Mouse (Mus musculus) intestine, embryonic 14.5 days (tissue): ENCODE measurements at regions not wholly inside any gene's neighbourhood (a gene's known extent, or its start where the extent isn't known, plus 50 kb on each side); places are given as distances from the start of the nearest gene placed in this dataset.

Experiments
- ATAC-seq: fragments of 200-750 bp; cut with Nextera tagmentation; replicated peaks from 2 replicates; pipeline ENCODE4 v1.8.0; 2017; ENCODE audit warnings: low read depth, moderate number of reproducible peaks, moderate TSS enrichment, moderate library complexity; ENCODE audit not compliant: low FRiP score, low TSS enrichment
- DNase-seq: peaks from one replicate; pipeline ENCODE4 v3.0.0-alpha.2; 2018; ENCODE audit warnings: low spot score
- H3K27ac ChIP-seq: fragments of 300-500 bp; sonication (generic); 2 replicates; pipeline ENCODE4 v1.5.1; 2014; ENCODE audit warnings: low read depth, mild to moderate bottlenecking, control low read depth
- H3K27me3 ChIP-seq: fragments of 300-500 bp; sonication (generic); replicated peaks from 2 replicates; pipeline ENCODE4 v1.6.1; 2014; ENCODE audit warnings: low read length, control low read depth; ENCODE audit not compliant: control insufficient read depth, insufficient read depth
- H3K36me3 ChIP-seq: fragments of 300-500 bp; sonication (generic); 2 replicates; pipeline ENCODE4 v1.6.1; 2014; ENCODE audit warnings: low read length, control low read depth; ENCODE audit not compliant: control insufficient read depth, insufficient read depth
- H3K4me1 ChIP-seq: fragments of 300-500 bp; sonication (generic); replicated peaks from 2 replicates; pipeline ENCODE4 v1.6.1; 2014; ENCODE audit warnings: low read length, control low read depth, mixed read lengths; ENCODE audit not compliant: control insufficient read depth, insufficient read depth
- H3K4me2 ChIP-seq: fragments of 300-500 bp; sonication (generic); 2 replicates; pipeline ENCODE4 v1.6.1; 2014; ENCODE audit warnings: low read length
- H3K4me3 ChIP-seq: fragments of 300-500 bp; sonication (generic); 2 replicates; pipeline ENCODE4 v1.5.1; 2014; ENCODE audit warnings: low read depth, low read length, control low read depth, mixed read lengths
- H3K9ac ChIP-seq: fragments of 300-500 bp; sonication (generic); 2 replicates; pipeline ENCODE4 v1.6.1; 2014; ENCODE audit warnings: mild to moderate bottlenecking, low read length
- H3K9me3 ChIP-seq: fragments of 300-500 bp; sonication (generic); 2 replicates; pipeline ENCODE4 v1.6.1; 2016; ENCODE audit warnings: low read length, control low read depth; ENCODE audit not compliant: control insufficient read depth
- WGBS: fragments of 180-500 bp; shearing (Covaris S2); extraction: QIAGEN DNeasy Blood & Tissue Kit; methylation state at CpG from one replicate; pipeline ENCODE4 v1.1.7; 2014; 5-methylcytosine and 5-hydroxymethylcytosine counted together

DNA sequence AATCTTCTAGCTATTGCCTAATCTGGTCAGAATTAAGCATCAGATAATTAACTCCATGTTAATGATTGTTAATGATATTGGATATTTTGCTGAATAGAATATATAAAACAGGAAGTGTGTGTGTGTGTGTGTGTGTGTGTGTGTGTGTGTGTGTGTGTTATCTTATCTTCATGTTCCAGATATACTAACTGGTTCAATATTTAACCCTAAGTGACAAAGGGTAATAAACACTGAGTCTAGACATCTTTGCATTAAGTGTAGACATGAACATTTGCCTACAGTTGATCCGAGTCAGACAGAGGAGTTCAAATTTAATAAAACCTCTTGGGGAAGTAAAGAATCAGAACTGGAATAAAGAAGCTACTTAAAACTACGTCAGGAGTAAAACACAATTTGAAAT is 161.6 kb downstream of the Fsip2 start:
- no peaks in the 10 kb centered on the region for H3K27me3 ChIP-seq
- no peak overlapping the region for H3K9ac ChIP-seq
- H3K4me1 ChIP-seq: no peaks in the 10 kb centered on the region
- no peaks in the 10 kb centered on the region for H3K9me3 ChIP-seq
- DNase-seq: no peak
- 60% methylated on average over 2 of the region's 2 CpGs for WGBS
- no peak overlapping the region for H3K4me3 ChIP-seq
- no peak for ATAC-seq
- no peak overlapping the region for H3K4me2 ChIP-seq
- no peak overlapping the region for H3K27ac ChIP-seq
- no peaks in the 10 kb centered on the region for H3K36me3 ChIP-seq

DNA sequence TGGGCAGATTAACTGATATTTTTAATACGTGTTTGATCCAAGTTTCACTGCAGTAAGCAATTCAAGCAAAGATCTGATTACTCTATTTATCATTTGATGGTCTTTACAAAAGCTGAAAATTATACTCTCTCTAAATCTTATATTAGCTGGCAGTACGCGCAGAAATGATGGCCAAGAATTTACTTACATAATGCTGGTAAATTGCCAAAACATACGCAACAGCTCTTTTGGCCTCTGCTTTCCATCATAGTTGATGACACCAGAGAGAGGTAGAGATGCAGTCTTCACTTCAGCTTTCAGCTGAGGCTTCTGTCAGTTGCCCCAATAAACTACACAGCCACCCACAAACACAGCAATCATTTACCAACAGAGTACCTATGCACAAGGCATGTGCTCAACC is 182.9 kb downstream of the Fsip2 start:
- 35% methylated on average over 4 of the region's 4 CpGs for WGBS
- no peak overlapping the region for H3K4me3 ChIP-seq
- DNase-seq (no peak), ATAC-seq (no peak)
- H3K4me2 ChIP-seq: no peak overlapping the region
- no peak overlapping the region for H3K9ac ChIP-seq
- H3K4me1 ChIP-seq: no peaks in the 10 kb centered on the region; the same call in 1 of the 2 replicates
- H3K27me3 ChIP-seq: no peaks in the 10 kb centered on the region
- H3K36me3 ChIP-seq: no peaks in the 10 kb centered on the region
- H3K27ac ChIP-seq: no peak overlapping the region
- H3K9me3 ChIP-seq: no peaks in the 10 kb centered on the region

GRCm38 (mm10) chr2:83130709-83131108 is 187.3 kb downstream of the Fsip2 start:
- H3K27me3 ChIP-seq: no peaks in the 10 kb centered on the region
- WGBS: 29% methylated on average over 2 of the region's 2 CpGs
- no peak overlapping the region for H3K4me2 ChIP-seq
- no peak overlapping the region for H3K9ac ChIP-seq
- no peaks in the 10 kb centered on the region; the same call in 1 of the 2 replicates for H3K4me1 ChIP-seq
- peak overlapping the region; percentile 60 for H3K27ac ChIP-seq
- ATAC-seq (no peak), DNase-seq (no peak)
- no peaks in the 10 kb centered on the region for H3K36me3 ChIP-seq
- H3K9me3 ChIP-seq: no peaks in the 10 kb centered on the region
- H3K4me3 ChIP-seq: no peak overlapping the region

GRCm38 (mm10) chr2:83131285-83131852 is 187.9 kb downstream of the Fsip2 start:
- ATAC-seq: 0 out of 2 replicates have a peak, but pooled peaks have one; percentile 27

GRCm38 (mm10) chr2:83165853-83166252 is 222.4 kb downstream of the Fsip2 start:
- H3K9ac ChIP-seq: no peak overlapping the region
- H3K27ac ChIP-seq: no peak overlapping the region
- H3K36me3 ChIP-seq: no peaks in the 10 kb centered on the region
- H3K4me3 ChIP-seq: no peak overlapping the region
- no peaks in the 10 kb centered on the region for H3K9me3 ChIP-seq
- no peak overlapping the region for H3K4me2 ChIP-seq
- no peak for ATAC-seq
- DNase-seq: no peak
- 79% methylated on average over 4 of the region's 4 CpGs for WGBS
- H3K27me3 ChIP-seq: no peaks in the 10 kb centered on the region
- H3K4me1 ChIP-seq: no peaks in the 10 kb centered on the region

More at GRCm38 (mm10) chr2:83131285-83131852, 187.9 kb downstream of the Fsip2 start:
- Histone ChIP-seq H3K4me3 (no peak overlapping the region), H3K4me1 (no peaks in the 10 kb centered on the region; the same call in 1 of the 2 replicates), H3K4me2 (no peak overlapping the region), H3K9me3 (no peaks in the 10 kb centered on the region), H3K9ac (no peak overlapping the region), H3K27me3 (no peaks in the 10 kb centered on the region), H3K36me3 (no peaks in the 10 kb centered on the region), H3K27ac (peak overlapping the region; percentile 60)
- DNase-seq: no peak
- 31% methylated on average over 4 of the region's 4 CpGs for WGBS
